Mouse (Mus musculus): Measurements from ENCODE around the gene Mfsd12. TPM values are rescaled to one million over a fixed set of nuclear protein-coding genes. Genes with fewer than 3 reads are reported as not detected.

Mfsd12 gene
- total RNA-seq, 2 experiments from 2014 or later: 43.5 to 48.4 TPM

DNA sequence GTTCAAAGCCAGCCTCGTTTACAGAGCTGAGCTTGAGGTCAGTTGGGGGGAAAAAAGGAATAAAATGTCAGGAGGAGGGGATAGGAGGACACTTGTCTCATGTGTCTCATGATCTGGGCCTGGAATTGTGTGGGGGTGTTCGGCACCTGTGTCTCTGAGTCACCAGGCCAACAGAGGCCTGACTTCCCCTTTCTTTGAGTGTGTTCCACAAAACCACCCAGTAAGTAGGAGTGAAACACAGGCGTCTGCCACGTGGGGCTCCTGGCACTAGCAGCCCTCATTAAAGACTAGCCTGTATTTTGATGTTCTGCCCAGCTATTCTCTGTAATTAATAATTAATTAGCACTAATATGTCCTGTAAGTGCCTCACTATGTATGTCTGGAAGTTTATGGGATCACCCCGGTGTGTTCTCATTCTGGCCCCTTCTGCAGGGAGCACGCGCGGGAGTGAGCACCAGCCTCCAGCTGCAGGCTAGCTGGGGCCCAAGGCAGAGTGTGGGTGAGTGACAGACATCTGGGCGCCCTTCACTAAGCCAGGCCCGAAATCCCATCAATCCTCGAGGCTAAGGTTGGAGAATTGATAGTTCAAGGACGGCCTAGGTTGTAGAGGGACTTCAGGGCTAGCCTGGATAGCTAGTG, 820 bp upstream of the Mfsd12 start:
- no peak for DNase-seq

DNA sequence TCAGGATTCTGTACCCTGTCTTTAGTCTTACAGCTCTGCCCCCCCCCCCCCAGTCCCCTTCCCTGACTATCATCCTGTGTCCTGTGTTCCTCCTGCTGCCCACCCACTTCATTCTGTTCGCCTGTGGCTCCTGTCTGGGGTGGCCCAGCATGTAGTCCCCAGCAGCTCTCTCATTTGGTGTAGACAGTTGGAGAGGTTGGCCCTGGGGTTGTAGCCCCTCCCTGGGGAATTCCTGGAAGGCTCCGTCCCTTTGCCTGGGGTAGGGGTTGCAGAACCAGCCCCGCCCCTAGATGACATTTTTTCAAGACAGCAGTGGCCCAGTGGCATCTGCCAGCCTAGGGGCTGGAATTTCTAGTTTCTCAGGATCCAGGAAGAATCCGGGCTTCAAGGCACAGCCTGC, 918 bp downstream of the Mfsd12 start:
- DNase-seq: no peak

DNA sequence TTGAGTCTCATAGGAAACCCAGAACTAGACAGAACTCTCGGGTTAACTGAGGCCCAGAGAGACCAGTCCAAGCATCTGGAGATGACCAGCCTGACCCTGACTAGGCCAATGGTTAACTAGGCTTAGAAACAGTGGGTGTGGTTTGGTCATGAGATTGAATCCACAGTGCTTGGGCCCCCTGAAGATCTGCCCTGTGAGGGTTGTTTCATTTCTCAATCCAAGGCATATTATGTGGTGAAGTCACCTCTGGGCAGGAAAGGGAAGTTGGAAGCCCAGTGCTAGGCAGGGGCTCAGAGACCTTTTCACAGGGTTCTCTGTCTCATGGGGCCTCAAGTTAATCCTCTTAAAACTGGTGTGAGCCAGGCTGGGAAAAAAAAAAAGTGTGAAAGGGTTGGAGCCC, 1.6 kb downstream of the Mfsd12 start:
- DNase-seq: no peak

DNA sequence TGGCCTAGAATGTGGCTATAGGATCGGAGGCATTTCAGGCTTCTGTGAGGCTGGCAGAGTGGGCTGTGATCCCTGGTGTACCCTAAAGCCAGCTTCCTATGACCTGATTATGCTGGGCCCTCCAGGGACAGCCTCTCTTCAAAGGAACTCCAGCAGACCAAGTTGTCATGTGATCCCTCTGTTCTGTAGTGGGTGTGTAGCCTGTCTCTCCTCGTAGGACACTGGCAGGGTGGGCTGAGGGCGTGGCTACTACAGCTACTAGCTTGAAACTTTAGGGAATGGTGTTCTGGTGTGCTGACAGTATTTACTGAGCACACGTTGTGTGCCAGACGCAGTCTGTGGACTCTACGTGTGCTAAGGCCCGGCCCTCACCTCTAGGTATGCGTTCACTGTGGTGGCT, 3.4 kb downstream of the Mfsd12 start:
- DNase-seq: no peak

DNA sequence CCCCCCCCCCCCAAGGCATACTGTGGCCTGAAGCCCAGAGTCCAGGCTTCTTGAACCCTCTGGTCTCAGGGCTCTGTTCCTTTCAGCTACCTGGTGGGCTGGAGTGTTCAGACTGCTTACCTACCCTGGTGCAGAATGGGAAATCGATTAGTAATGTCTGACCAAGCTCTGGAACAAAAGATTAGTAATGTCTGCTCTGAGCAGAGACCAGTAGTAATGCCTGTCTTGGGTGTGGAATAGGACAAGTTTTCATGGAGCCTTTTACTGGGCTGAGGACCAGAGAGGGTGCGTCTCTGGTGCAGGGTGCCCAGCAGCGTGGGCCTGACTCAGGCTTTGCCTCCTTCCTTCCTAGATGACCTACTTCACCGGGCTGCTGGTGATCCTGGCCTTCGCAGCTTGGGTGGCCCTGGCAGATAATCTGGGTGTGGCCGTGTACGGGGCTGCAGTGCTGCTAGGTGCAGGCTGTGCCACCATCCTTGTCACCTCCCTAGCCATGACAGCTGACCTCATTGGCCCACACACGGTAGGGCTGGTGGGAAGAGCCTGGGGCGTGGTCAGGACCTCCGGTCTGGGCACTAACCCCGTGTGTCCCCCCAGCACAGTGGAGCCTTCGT, 5.2 kb downstream of the Mfsd12 start:
- no peak for DNase-seq

DNA sequence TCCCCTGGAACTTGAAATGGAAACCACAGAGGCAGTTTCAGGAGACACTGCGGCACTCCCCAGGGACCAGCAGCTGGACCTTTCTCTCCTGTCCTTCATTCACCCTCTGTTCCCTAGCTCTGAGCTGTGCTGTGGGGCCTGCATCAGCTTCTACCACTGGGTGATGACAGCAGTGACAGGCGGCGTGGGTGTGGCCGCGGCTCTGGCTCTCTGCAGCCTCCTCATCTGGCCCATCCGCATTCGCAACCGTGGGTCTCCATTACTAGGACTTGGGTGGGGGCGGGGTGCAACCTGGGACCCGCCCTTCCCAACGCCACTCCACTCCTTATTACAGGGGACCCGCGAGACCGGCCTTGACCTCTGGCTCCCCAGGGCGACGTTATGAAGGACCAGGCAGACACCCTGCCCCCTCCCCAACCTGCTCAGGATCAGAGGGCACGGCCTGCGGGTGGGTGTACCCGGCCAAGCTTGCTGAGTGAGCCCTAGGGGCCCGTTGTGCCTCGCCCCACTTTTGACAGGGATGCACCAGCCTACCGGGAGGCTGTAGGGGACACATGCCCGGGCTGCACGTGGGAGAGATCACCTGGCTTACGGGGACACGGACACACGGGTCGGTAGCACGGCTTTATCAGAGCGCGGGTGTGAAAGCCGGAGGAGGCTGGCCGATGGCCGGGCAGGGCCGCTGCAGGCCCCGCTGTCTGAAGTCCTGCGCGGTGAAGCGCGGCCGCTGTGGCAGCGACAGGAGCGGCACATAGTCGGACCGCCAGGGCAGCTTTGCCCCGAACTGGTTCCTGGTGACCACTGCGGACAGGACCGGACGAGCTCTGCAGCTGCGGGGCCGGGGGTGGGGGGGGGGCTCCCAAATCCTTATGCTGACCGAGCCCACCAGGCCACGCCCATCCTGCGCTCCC, 6.4 kb downstream of the Mfsd12 start:
- no peak for DNase-seq

DNA sequence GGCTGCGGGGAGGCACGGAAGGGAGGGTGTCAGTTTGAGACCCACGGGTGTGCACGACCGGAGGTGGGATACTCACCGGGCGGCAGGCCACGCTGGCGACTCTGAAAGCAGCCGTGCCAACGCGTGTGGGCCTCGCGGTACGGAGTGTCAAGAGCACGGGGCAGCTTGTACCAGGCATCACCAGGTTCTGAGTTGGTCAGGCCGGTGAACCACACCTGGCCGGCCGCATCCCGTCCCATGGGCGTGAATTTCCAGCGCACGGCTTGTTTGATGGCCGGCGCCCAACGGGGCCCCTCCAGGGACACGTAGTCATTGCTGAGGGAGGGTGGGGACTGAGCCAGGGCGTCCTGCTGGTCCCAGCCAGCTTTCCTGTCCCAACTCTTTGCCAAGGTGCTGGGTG, 7.4 kb downstream of the Mfsd12 start:
- DNase-seq: no peak

DNA sequence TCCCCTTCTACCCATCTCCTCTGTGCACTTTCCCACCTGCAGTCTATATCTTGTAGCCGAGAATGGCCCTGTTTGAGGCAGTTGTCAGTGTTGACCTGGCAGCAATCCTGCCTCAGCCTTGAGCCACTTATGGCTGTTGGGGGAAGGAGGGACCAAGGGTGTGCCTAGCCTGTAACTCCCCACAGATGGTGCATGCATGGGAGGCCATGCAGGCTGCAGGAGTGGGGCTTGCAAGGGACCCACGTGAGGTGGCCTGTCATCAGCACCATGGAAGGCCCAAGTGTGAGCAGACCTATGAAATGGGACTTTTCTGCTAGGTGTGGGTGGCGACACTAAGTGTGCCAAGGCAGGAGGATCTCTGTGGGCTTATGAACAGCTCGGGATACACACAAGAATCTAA, 7.8 kb downstream of the Mfsd12 start:
- DNase-seq: no peak

DNA sequence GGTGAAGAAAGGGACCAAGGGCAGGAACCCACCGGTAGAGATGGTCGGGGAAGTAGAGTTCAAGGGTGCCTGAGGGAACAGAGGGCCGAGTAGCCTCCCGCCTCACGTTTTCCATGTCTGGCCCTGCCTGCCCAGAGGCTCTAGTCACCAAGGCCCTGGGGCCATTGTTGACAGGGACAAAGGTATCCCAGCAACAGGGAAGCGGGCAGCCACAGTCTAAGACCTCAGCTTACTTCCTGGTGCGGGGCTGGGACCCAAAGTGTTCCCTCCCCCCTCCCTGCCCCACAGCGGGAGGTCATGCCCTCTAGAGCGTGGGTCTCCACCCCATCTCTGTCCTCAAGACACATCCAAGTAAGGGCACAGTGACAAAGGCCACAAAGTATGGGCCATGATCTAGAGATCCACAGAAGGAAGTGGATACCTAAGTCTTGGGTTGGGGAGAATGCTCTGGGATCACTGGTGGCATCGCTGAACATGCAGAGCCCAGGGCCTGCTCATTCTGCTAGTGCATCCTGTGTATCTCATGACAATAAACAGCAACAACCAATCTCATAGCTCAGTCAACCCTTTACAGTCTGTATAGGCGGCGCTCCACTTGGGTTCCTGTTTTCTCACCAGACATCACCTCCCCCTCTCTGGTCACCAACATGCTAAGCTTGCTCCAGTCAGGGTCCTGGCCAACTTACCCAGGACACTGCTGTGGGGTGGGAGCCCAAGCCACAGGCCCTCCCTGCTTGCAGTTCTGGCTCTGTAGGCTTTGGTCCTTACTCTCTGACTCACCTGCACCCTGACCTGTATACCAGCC, 8.6 kb downstream of the Mfsd12 start, which contains the start of gene 4930404N11Rik:
Gene 4930404N11Rik (minus strand): TSS at position 145 of the 805 bp plus-strand sequence.
- no peak for DNase-seq

DNA sequence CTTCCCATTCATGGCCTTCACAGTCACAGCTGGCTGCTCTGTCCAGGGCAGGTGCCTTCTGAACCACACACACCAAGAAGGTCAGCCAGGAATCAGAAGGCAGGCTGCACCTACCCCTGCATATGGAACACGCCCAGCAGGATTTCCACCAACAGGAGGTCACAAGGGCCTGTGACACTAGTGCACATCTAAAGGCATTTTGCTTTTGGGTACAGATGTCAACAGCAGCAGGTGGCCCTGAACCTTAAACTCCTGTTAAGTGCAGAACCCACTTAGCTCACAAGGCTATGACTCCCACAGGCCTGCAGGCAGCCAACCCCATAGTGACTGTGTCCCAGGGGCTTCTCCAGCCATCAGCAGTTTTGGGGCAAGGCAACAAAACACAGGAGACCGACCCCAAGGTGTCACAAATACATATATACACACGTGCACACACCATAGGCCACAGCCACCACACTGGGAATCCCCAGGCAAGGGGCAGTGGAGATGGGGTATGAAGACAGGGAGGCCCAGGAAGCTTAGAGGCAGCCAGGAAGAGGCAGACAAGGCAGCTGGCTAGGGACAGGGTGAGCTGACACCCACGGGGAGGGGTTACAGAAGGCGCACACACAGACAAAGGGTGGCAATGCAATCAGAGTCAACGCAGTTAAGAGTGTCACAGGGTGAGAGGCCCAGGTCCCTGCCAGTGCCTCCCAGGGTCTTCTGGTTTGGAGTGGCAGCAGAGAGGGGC, 9.4 kb downstream of the Mfsd12 start:
- DNase-seq: no peak

DNA sequence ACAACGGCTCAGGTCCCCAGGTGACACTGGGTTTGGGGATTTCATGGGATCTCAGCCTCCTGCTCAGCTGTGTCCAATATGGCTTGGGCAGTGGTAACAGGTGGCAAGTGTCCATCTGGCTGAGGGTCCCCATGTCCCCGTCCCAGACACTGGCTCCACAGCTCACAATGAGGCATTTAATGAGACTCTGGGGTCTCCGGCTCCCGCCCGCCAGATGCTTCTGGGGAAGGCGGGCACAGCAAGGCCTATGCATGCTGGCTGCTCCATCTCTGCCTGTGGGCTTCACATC, 9.9 kb downstream of the Mfsd12 start:
- DNase-seq: no peak

DNA sequence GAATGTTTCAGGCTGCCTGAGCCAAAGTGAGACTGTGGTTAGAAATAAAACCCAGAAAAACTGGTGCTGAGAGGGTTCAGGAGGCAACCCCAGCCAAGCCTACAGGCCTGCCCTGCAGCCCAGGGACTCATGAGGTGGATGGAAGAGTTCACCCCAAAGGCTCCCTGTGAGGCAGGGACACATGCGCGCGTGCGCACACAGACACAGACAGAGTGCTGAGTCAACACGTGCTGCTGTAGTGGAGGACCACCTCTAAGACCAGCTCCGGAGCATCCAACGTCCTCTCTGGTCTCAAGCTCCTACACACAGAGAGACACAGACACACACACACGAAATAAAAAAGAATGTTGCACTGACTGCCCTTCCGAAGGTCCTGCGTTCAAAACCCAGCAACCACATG, 18.0 kb downstream of the Mfsd12 start:
- DNase-seq: no peak

DNA sequence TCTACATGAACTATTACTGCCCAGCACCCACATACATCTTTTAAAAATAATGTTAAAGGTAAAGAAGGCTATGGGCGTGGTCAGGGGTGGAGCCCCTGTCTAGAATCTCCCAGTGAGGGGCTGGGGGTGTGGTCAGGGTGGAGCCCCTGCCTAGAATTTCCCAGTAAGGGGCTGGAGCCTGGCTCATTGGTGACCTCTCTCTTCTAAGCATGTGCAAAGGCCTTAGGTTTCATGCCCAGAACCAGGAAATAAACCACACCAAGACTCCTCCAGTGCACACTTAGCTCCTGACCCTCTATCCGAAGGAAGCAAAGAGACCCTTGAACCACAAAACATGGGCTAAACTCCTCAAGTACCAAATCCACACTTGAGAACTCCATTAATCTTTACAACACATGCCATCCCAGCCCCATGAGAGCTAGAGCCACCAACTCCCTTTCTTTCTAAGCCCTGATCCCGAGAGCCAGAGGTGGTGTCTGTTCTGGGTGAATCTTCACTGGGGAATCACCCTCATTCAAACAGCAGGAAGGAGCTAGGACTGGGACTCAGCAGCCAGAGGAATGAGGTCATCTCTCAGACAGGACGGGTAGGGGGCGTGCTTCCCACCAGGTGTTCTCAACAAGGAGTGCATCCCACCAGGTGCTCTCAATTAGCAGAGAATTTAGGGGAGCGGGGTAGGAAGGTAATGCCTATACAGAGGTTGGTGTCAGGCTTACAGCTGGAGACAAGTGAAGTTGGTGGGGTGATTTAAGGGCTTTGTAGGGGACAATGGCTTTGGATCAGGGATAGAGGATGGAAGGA, 19.5 kb downstream of the Mfsd12 start:
- no peak for DNase-seq

DNA sequence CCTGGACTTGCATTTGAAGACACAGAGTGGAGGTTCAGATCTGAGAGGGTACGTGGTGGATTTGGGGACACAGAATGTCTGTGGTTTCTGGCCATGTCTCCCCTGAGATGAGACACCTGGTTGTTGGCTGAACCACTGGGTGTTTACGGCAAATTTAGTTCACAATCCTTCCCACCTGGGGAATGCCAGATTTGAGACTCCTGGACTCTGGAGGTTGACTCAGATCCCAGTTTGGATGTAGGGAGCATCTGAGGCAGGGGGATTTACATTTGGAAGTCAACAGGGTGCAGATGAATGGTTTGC, 20.0 kb downstream of the Mfsd12 start:
- no peak for DNase-seq

DNA sequence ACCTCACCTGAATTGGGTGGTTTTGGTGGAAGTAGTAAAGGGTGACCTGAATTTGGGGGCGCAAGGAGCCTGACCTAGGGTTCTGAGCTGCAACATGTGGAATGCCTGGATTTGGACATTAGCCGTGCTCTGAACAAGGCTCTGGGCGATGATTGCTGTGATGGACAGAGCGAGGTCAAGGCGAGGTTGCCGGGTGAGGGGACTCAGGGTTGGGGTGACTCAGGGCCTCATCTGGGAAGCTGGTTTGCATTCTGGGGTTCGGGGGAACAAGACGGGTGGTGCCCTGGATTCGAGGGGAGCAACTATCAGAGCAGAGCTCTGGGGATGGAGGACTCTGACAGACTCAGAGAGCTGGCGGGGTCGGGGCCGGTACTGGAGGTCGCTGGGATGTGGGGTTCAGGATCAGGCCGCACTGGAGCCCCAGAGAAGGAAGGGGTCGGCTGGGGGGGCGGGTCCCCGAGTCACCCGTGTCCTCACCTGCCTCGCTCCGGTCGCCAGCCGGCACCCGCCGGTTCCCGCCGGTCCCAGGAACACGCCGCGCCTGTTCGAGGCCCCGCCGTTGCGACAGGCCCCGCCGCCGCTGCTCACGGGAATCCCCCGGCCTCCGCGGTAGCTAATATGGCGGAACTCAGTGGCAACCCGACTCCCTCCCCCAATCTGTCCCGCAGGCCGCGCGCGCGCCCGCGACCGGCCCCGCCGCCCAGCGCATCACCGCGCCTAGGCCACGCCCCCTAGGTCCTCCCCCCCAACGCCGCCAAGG, 20.7 kb downstream of the Mfsd12 start, which contains the start of gene Fzr1:
Gene Fzr1 (minus strand): TSS at position 724 of the 760 bp plus-strand sequence.
- DNase-seq: no peak

DNA sequence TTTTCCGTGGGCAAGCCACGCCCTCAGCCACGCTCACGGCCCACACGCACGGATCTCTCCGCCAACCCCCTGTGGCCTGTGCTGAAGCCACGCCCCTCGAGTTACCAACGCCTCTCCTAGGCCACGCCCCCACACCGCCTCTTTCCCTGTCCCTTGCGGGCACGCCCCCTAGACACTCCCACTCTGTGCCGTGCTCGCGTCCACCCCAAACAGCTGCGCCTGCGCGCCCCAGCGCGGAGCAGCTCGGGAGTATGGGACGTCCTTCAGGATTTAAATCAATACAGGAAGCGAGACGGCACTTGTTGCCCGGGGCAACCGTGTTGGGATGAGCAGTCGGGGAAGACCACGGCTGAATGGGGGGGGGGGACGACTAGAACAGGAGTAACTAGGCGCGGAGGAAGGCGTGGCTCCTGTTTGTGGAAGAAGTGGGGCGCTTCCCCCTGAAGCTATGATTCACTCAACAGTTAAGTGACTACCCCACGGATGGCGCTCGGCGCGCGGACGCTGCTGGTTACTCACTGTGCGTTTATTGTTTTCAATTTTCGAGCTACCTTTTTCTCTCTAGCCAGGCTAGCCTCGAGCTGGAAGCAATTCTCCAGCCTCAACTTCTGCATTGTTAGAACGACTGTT, 21.4 kb downstream of the Mfsd12 start:
- DNase-seq: peak; percentile 100

DNA sequence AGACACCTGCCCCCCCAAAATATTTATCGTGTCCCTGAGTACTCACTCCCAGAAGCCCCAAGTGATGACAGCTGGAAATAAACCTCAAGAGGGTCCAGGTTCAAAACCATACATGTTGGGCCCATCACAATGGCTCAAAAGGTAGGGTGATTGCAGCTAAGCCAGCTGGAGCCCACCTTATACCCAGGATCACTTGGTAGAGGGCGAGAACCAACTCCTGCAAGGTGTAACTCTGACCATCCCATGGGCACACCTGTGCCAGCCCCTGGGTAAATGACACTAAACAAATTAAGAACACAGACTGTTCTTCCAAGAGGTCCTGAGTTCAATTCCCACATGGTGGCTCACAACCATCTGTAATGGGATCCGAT, 21.9 kb downstream of the Mfsd12 start:
- DNase-seq: no peak

DNA sequence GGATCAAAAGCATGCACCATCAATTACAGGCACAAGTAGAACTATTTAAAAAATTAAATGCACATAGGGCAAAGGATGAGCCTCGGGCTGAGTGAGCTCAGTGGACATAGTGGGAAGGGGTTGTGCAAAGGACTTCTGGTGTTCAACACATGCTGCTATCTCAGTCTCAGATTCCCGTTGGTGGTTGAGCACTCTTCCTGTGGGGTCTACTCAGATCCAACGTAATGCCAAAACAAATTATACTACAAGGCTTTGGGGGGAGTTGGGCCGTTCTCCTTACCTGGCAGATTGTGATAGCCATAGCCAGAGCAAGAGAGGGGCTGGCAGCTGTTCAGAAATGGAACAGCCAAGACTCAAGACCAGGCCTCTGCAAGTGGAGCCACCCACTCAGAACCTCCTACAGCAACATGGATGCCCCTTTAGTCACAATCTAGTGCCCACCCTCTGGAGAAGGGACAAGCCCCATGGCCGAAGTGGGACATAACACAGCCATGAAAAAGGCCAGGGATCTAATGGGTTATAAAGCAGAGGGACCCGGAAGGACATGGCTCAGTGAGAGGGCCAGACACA, 22.6 kb downstream of the Mfsd12 start:
- DNase-seq: no peak

DNA sequence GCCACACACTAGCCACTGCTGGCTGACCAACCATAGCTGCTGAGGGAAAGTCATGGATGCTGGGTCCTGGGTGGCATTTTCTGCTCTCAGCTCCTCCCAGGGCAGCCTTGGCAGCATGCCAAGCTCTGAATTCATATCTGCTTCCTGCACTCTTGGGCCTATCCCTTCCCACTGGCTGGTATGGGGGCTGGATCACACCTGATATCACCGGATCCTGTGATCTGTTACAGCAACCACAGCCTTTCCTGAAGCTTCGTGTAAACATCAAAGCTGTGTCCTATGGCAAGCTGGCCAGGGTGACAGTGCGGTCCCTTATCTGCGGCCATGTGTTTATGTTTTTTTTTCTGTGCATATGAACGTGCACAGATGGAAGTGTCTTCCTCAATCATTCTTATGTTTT, 24.7 kb downstream of the Mfsd12 start:
- DNase-seq: no peak

Data from layer of hippocampus, postnatal 36 days (tissue).